Mouse (Mus musculus): ENCODE measurements around the gene Oxsr1.

The Oxsr1 gene

GRCm38 (mm10) chr9:119338350-119338749, 16.1 kb upstream of the Oxsr1 start:
- DNase-seq (ENCODE audit: low spot score in 2 of 2): no peak

- no peak for DNase-seq (ENCODE audit: low spot score in 2 of 2)
Observed at GRCm38 (mm10) chr9:119337842-119338241, 15.6 kb upstream of the Oxsr1 start.

- DNase-seq (ENCODE audit: low spot score in 2 of 2): no peak
Observed at GRCm38 (mm10) chr9:119335571-119335970, 13.3 kb upstream of the Oxsr1 start.

DNA sequence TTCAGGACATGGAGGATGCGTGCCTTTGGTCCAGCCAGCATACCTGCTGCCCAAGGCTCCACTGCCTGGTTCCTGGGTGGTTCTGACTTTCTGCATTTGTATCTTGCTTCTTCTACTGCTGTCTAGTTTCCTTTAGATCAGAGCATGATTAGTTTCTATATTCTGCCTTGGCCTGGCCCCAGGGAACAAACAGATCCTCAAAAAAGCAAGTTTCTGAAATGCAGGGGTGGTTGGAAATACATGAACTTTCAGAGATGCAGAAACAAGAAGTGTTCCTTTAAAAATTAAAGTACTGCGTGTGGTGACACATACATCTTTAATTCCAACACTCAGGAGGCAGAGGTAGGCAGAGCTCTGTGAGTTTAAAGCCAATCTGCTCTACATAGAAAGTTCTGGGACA, 12.6 kb upstream of the Oxsr1 start:
- no peak for DNase-seq (ENCODE audit: low spot score in 2 of 2)

GRCm38 (mm10) chr9:119334324-119334723, 12.1 kb upstream of the Oxsr1 start:
- peak in 1 of 2 experiments; percentile 47 for DNase-seq (ENCODE audit: low spot score in 2 of 2)

DNA sequence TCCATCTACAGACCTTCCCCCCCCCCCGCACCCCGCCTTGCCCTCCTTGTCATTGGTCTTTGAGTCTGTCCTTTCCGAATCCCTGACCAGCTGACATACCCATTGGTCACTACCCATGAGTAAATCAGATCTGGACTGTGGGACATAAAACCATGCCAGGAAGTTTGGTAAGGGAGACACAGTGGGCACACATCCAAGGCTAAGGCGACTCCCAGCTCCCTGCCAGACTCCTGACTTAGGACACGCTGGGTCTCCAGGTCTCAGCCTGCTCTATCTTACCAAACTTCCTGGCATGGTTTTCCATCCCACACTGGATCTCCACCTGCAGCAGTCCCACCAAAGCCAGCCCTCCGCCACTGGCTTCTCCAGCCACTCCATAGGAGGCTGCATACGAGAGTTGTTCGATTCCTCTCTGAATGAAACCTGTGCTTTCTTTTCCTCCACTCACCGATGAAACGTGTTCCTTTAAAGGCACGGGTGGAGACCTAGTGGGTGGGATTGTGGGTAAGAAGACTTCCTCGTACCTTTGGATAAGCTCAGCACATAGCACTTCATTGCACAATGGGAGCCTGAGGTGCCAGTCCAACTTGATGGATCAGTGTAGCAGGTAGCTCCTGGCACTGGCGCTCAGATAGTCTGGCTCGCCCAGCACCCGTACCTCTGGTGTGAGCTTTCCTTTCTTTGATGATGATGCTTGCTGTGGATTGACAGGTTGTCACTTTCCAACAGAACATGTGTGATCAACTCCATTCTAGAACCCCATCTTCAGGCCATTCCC, 8.1 kb upstream of the Oxsr1 start:
- peak in 1 of 2 experiments; percentile 51 for DNase-seq (ENCODE audit: low spot score in 2 of 2)

- DNase-seq (ENCODE audit: low spot score in 2 of 2): no peak
Observed at GRCm38 (mm10) chr9:119328488-119328887, 6.3 kb upstream of the Oxsr1 start.

DNA sequence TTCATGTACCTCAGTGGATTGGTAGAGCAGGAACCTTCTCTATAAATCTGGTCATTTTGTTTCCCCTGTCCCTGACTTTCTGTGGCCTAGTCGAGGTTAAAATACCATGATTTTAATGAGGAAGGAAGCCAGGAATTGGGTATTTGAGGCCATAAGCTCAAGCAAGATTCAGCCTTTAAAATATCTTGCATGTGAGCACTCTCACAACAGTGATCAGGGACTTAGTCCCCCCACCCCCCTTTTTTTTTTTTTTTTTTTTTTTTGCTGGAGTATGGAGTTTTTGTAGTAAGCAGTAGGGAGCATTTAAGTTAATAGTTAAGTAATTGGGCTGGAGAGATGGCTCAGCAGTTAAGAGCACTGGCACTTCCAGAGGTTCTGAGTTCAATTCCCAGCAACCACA, 1.9 kb upstream of the Oxsr1 start:
- no peak for DNase-seq (ENCODE audit: low spot score in 2 of 2)

DNA sequence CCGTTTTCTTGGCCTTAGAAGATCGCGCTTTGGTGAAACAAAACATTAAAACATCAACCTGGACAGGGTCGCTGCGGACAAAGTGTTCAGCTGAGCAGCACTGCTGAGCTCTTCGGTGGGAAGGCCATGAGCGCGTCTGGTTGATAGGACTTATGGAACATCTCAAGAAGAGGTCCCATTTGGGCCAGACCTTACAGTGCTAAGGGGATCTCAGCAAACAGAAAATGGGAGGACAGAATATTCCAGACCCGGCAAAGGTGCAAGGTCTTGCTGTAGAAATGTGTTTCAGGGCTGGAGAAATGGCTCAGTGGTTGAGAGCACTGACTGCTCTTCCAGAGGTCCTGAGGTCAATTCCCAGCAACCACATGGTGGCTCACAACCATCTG, 1.0 kb upstream of the Oxsr1 start:
- DNase-seq (ENCODE audit: low spot score in 2 of 2): no peak

GRCm38 (mm10) chr9:119321392-119322229, 616 bp downstream of the Oxsr1 start:
- DNase-seq (ENCODE audit: low spot score in 2 of 2): peak in 1 of 2 experiments; percentile 26

DNA sequence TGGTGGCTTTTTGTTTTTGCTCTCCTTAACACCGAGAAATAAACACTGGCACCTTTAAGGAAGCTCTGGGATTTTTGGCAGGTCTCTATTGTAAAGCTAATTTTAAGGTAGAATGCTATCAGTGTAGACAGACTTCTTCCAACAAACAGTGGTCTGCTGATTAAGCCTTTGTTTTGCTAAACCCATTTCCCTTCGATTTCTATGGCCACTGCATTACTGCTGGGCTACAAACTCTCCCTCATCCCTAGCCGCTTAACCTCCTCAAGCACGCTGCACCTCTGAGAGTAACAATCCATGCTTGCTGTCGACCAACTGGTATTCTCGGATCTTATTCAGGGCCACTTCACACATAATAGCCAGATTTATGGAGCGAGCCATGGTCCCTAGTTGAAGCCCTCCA, 1.3 kb downstream of the Oxsr1 start:
- DNase-seq (ENCODE audit: low spot score in 2 of 2): no peak

GRCm38 (mm10) chr9:119320446-119320845, 1.8 kb downstream of the Oxsr1 start:
- no peak for DNase-seq (ENCODE audit: low spot score in 2 of 2)

DNA sequence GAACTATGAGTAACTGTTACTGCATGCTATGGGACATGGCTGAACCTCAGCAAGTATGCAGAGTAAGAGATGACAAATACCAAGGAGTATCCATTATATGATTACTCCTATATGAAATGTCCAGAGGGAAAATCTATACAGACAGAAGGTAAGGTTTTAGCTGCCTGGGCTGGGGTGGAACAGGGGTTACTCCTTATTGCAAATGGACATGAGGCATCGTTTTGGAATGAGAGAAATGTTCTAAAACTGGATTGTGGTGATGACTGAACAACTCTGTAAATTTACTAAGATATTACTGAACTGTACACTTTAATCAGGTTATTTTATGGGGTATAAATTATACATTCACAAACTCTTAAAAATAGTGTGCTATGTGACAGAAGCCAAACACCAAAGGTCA, 3.3 kb downstream of the Oxsr1 start:
- no peak for DNase-seq (ENCODE audit: low spot score in 2 of 2)

- DNase-seq (ENCODE audit: low spot score in 2 of 2): no peak
Observed at GRCm38 (mm10) chr9:119313096-119313495, 9.1 kb downstream of the Oxsr1 start.

- no peak for DNase-seq (ENCODE audit: low spot score in 2 of 2)
Observed at GRCm38 (mm10) chr9:119309067-119309466, 13.2 kb downstream of the Oxsr1 start.

DNA sequence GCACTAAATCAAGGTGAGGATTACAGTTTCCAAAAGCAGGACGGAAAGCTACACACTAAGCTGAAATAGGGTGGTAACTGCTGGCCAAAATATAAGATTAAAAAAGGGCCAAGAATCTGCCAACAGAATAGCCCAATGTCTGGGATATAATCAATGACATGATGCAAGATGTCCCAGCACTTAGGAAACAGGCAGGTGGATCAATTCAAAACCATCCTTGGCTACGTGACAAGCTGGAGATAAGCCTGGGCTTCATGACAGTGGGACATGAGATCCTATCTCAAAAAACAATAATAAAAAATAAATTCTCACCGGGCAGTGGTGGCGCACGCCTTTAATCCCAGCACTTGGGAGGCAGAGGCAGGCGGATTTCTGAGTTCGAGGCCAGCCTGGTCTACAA, 16.4 kb downstream of the Oxsr1 start:
- no peak for DNase-seq (ENCODE audit: low spot score in 2 of 2)

DNA sequence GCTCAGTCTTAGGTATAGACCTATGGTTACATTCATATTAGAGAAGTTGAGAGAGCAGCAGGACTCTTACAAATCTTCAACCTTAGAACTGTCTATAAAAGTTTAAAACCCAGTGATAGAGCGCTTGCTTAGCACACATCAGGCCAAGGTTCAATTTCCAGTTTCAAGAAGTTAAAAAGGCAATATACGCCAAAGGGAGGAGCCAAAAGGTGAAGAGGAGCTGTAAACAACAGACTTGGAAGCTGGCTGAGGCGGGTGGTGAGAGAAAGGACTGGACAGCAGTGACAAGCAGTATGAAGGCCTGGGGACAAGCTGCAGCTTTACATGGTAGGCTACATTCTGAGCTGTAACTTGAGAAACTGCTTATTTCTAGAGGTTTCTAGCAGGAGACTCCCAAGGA, 23.7 kb downstream of the Oxsr1 start:
- no peak for DNase-seq (ENCODE audit: low spot score in 2 of 2)

DNA sequence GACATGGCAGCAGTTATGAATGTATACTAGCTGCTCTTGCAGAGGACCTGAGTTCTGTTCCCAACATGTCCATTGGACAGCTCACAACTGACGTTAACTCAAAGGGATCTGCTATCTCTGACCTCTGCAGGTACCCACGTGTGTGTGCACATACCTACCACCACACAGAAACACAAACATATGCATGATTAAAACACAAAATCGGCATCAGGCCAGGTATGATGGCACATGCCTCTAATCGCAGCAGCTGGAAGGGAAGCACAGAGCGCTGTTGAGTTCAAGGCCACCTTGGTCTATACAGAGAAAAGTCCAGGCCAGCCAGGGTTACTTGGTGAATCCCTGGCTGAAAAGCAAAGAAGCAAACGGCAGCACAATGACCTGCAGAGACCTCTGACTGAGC, 24.5 kb downstream of the Oxsr1 start:
- DNase-seq (ENCODE audit: low spot score in 2 of 2): no peak

DNA sequence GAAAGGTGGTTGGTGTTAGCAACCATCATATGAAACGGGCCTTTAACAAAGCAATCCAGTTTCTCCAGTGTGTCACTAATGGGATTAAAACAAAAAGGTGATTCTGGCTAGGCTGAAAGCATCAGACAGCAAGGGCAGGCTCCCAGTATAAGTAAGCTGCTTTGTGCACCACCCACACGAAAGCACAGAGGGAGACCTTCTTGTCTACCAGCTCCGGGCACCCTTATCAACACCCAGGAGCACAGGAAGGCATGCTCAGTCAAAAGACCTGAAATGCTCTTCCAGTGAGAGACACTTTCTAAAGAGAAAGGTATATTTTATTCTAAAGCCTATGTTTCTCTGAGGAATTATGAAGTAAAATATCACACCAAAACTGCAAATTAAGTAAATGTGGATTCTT, 31.4 kb downstream of the Oxsr1 start:
- no peak for DNase-seq (ENCODE audit: low spot score in 2 of 2)

DNA sequence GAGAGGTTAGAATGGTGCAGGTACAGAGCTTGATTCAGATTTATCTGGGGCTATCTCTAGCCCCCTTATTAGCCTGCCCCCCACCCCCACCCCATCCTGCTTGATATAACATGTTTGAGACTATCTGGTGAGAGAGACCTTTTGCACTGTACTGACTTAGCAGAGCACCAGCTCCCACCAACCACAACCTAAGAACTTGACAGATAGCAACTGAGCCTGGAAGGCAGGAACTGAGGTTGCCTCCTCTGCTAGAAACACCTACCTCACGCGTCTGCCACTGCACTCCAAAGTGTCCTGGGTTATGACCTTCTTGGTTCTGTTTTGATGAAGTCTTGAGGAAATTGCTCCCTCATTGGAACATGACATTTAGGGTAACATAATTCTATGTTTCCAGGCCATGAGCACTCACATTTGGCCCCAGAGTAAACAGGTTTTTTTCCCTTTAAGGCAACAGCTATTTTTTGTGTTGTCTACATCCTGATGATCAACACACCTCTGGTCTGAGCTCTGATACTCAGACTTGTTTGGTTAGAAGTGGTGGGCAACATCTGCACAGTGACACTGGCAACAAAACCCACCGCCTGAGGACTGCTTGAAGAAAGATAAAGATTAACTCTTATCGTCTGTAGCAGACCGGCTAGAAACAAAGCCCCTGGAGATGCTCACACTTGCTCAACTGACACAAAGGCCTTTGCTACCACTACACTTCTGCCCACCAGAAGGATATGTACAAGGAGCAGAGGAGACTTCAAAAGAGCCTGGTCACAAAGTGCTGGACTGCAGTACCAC, 41.1 kb downstream of the Oxsr1 start:
- no peak for DNase-seq (ENCODE audit: low spot score in 2 of 2)

DNA sequence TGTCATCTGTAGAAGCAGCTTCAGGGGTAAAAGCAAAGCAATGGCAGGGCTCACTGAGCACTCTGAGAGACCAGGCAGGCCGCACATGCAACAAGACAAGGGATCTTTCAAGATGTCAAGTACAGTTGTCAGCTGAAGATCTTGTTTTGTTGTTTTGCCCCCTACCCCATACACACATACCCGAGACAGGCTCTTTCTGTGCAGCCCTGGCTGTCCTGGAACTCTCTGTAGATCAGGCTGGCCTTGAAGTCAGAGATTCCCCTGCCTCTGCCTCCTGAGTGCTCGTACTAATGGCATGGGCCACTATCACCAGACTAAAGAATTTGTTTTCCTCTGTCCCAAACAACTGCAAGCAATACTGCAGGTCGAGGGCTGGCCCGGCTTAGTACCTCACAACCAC, 44.2 kb downstream of the Oxsr1 start:
- no peak for DNase-seq (ENCODE audit: low spot score in 2 of 2)

GRCm38 (mm10) chr9:119276321-119276720, 45.9 kb downstream of the Oxsr1 start:
- peak in 1 of 2 experiments; percentile 9 for DNase-seq (ENCODE audit: low spot score in 2 of 2)

All from urinary bladder, postnatal 36 days (tissue).